Mouse (Mus musculus) E14TG2a.4 (cell line): ENCODE measurements around the gene Igfals.

Experiments
- CTCF ChIP-seq: conservative IDR thresholded peaks from 2 replicates; pipeline ENCODE4 v1.5.1; 2014; ENCODE audit warnings: low read length
- POU5F1 ChIP-seq: IDR thresholded peaks from 2 replicates; pipeline ENCODE4 v1.6.1; 2014; ENCODE audit warnings: low read length, borderline replicate concordance

- TF ChIP-seq CTCF (no peak), POU5F1 (no peak)
Measured at GRCm38 (mm10) chr17:24847386-24847785, 18.4 kb upstream of the Igfals start.
